Mouse (Mus musculus) stomach, postnatal 0 days (tissue): ENCODE results near the gene Cpeb1.

ENCODE experiments used
- CTCF ChIP-seq: IDR thresholded peaks from 2 replicates; pipeline ENCODE4 v1.5.1; 2016; ENCODE audit warnings: antibody characterized with exemption, low read depth, mild to moderate bottlenecking, moderate library complexity
- EP300 ChIP-seq: optimal IDR thresholded peaks from 2 replicates; pipeline ENCODE3; 2016; ENCODE audit warnings: antibody characterized with exemption

DNA sequence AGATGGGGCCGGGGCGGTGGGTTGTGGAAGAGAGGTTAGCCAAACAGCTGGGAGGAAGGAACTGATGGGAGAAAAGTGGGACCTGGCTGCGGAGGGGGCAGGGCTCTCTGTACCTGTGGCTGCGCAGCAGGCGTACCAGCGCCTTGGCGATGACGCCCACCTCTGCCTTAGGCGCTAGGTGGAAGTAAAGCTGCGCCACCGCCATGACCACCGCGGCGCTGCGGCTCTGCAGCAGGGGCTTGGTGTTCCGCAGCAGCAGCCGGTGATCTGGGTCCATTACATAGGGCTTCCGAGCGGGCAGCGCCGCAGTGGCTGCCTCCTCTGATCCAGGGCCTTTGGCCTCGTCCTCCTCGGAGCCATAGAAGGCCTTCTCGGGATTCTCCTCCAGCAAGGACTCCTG lies 21.6 kb upstream of the Cpeb1 start:
- TF ChIP-seq CTCF (peak; percentile 33), EP300 (no peak)
